Mouse (Mus musculus): ENCODE data around the gene Cd247.

DNA sequence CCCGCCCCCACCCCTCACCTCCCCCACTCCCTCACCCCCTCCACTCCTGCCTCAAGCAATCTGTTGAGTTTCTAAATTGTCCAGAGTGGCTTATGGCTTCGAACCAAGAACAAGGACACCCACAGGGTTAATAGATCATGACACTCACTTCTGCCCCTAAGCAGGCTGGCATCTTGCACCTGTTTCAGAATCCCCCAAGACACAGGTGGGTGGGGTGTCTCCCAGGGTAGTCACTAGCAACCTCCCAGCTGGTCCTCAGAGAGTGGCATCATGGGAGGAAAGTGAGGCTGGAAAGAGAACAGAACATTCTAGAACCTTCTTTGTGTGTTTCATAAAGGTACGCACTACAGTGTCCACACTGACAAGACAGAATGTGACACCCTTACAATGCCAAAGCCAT, 55.1 kb downstream of the Cd247 start:
- TF ChIP-seq TAL1 (IDR thresholded peaks at IDR 0.05; ENCODE audit: low read length) (no peak), GATA1 (IDR thresholded peaks at IDR 0.05; ENCODE audit: low read length) (no peak)
